Mouse (Mus musculus): ENCODE data around the gene Hmx3.

The Hmx3 gene

DNA sequence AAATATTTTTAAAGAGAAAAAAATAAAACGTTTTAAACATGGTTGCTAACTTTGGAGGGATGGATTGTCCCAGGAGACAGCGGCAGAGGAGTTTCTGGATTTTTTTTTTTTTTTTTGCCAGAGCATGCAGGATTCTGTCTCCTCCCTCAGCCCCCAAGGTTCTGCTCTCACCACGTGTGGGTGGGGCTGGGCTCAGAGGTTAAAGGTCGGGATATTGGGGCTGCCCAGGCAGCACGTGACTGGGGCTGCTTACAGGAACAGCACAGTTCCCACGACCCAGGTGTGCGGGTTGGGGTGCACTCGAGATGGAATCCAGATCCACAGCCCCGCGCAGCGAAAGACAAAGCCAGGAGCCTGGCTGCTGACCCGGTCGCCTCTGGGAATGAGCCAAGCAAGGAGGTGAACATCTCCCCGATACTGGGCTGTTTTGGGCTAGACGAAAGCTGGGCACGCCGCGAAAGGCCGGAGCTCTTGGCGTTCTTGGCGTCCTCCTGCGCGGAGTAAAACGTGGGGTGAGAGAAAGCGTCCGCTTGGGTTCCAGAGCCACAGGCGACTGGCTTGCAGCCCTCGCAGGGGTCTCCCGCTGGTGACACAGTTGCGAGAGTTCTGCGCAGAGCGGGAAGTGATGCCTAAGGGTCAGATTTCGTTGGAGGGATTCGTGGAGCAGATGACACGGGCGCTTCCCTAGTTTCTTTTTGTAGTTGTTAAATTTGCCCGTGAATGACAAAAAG, 14.0 kb downstream of the Hmx3 start:
- DNase-seq (ENCODE audit: low read depth), result no peak

DNA sequence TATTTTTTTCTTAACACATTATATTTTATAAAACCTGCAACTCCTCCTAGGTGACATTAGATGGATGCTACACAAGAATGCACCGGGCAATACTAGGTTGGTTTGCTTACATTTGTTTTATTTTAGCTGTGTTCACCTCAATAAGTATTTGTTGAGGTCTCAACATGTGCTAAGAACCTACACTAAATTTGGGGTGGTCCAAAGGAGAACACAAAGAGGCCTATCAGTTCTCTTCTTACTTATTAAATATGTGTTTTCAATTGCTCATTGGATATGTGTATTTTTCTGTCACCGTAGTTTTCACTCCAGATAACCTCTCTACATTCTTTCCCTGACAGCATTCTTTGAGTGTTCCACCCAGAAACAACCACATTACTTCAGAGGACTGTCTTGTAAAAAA, 15.1 kb downstream of the Hmx3 start:
- no peak for DNase-seq (ENCODE audit: low read depth)

GRCm38 (mm10) chr7:131559986-131560696, 17.5 kb downstream of the Hmx3 start, which contains the start of gene Bub3:
Gene Bub3, plus strand, starts transcription at chr7:131560222.
- DNase-seq (ENCODE audit: low read depth), result peak; percentile 87

DNA sequence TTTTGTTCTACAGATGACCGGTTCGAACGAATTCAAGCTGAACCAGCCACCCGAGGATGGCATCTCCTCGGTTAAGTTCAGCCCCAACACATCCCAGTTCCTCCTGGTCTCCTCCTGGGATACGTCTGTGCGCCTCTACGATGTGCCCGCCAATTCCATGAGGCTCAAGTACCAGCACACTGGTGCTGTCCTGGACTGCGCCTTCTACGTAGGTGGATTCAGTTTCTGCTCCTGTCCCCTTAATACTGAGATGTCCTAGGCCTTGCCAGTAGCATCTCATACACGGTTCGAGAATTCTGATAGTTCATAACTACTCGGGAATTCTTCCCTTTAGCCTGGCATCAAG, 18.0 kb downstream of the Hmx3 start:
- DNase-seq (ENCODE audit: low read depth), result no peak

- DNase-seq (ENCODE audit: low read depth), result no peak
Observed at GRCm38 (mm10) chr7:131575246-131575645, 32.6 kb downstream of the Hmx3 start.

DNA sequence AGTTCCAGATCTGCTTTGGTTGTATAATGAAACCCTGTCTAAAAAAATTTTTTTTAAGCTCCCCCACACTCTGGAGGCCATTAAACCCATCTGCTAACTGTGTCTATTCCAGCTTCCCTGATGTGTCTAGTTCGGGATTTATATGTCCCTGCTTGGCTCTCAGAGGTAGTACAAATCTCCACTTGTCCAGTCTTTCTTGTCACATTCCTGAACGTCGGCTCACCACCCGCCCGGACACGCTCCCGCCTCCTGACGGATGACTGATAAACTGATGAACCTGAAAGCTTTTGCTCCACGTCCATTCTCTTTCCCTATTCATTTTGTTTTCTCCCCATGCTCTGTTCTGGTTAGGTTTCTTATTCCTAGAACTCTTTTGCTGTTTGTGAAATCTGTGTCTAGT, 39.5 kb downstream of the Hmx3 start:
- no peak for DNase-seq (ENCODE audit: low read depth)

DNA sequence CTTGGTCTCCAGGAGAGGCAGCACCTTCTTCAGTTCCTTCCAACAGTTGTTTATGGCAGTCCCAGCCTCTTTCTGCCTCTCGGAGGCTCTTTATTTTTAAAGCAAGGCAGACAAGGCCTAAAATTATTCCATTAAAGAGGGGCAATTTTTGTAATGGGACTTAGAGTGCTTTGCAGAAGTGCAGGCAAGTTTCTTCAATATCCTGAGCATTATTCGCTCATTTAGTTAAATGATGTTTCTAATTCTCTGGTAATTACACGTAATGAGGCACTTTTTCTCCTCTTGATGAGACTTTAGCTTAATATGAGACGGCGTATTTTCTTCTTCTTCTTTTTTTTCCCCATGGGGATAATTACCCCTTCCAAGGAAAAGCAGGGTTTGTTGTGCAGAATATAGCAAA, 42.9 kb downstream of the Hmx3 start:
- DNase-seq (ENCODE audit: low read depth), result no peak
